Mouse (Mus musculus): ENCODE results near the gene Nt5dc3.

The Nt5dc3 gene

DNA sequence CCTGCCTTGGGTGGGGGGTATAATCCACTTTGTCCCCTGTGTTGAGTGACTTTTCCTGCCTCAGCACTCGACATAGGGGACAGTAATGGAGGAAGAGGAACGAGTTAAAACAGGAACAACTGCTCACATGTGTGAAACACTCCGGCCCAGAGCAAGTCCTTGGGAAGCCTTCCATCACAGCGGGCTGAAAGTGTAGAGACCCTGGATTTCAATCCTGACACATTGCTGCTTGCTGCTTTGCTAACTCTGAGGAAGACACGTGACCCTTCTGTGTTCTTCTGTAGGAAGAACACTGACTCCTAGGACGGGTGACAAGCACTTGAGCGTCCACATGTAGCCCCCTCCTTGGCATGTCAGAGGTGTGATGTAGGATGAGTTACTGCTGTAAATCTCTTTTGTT is 36.3 kb downstream of the Nt5dc3 start:
- no peak for DNase-seq (ENCODE audit: low spot score)

DNA sequence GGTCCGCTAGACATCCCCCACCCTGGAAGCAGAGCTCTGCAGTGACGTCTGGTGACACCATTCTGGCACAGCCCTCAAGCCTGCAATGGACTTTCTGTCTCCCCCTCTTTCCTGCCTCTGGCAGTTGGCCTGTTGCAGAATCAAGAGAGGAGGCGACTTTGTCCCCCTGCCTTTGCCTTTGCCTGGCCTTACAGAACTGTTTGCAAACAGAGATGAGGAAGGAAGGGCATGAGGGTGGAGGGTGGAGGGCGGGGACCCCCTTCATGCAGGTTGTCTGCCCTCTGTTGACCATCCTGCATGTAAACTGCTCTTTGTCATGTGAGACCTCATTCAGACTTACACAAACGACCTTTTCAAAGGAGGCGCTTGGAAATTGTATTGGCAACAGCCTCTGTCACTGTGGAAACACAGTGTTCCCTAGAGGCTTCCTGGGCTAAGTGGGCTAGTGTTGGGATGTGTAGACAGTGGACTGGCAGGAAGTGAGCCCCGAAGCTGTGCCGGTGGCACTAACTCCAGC is 40.9 kb downstream of the Nt5dc3 start:
- no peak for DNase-seq (ENCODE audit: low spot score)

DNA sequence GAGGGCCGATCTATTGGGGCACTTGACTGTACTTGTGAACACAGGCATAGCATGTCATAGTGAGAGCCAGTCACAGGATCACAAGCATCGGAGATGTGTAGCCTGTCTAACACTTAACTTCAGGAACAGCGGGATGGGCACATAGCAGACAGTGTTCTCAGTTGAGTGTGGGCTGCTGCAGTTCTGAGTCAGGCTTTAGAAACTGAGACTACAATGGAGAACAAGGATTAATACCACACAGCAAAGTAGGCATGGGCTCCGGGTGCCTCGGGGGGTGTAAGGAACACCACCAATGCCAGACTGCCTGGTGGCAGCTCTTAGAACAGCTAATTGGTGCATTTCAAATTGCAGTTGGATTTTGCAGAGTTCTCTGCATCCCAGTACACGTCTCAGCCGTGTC is 42.2 kb downstream of the Nt5dc3 start:
- DNase-seq (ENCODE audit: low spot score), result no peak

DNA sequence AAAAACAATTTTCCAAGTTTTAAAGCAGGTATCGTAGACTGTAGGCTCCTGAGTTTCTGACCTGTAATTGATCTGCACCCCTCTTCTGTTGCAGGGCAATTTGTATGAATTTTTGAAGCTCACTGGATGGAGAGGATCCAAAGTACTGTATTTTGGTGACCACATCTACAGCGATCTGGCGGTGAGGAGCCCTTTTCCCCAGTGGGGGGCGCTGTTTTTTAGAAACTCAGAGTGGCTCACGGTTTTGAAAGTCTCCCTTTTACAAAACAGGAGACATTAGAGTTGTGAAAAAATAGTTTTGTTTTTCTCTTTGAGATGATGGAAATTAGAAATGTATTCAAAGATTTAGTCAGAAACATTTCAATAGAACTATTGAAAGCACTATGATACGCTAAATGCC is 45.3 kb downstream of the Nt5dc3 start:
- no peak for DNase-seq (ENCODE audit: low spot score)

DNA sequence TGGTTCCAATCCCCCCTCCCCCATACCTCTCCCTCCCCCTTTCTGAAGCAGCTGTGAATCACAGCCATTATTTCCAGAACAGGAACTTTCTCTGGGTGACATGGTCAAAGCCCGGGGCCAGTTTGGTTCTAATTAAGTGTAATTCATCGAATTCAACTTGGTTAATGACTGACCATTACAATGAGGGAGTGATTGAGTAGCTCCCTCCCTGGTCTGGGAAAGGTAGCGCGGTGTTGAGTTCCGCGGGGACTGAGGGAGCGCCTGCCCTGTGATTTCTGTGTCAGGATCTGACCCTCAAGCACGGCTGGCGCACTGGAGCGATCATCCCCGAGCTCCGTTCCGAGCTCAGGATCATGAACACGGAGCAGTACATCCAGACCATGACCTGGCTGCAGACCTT is 46.1 kb downstream of the Nt5dc3 start:
- no peak for DNase-seq (ENCODE audit: low spot score)

DNA sequence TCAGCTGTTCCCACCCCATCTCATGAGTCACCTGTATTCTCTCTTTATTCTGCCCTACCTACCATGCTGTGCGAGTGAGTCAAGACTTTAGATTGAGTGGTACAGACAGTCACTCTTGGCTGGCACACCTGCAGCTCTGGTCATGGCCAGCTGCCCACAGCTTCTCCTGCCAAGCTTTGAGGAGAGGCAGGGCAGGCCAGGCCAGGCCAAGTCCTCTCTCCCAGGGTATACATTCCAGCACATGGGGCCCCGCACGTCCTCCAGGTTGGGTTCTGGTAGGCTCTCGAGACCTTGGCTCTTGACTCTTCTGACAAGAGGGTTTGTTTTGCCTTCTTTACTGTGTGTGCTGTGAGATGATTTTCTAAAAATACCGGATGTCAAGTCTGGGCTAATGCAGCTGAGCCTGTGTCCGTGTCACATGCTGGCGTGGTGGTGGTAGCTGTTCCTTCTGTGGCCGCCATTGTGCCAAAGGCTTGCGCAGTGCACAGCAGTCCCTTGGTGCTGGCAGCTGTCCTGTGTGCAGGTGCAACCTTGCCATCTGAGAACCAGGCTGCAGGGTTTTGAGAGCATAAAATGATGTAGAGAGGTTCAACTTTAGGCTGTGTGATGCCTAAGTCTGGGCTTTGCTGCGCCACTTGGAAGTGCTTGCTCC is 47.2 kb downstream of the Nt5dc3 start:
- DNase-seq (ENCODE audit: low spot score), result no peak

DNA sequence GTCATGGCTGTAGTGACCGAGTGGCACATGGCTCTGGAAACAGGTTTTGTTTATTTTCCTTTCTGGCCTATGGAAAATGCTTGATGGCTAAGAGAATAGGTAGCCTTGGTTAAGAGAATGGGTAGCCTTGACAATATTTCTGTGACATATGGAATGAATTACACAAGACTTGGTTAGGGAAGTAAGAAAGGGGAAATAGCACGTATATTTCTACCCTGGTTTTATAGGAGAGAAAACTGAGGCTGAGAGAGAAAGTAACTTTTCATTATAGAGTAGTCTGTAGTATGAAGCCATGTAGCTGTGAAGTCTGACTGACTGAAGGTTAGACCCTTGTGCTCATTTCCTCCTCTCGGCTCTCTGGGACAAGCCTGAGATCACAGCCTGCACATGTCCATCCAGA is 48.1 kb downstream of the Nt5dc3 start:
- DNase-seq (ENCODE audit: low spot score), result no peak

DNA sequence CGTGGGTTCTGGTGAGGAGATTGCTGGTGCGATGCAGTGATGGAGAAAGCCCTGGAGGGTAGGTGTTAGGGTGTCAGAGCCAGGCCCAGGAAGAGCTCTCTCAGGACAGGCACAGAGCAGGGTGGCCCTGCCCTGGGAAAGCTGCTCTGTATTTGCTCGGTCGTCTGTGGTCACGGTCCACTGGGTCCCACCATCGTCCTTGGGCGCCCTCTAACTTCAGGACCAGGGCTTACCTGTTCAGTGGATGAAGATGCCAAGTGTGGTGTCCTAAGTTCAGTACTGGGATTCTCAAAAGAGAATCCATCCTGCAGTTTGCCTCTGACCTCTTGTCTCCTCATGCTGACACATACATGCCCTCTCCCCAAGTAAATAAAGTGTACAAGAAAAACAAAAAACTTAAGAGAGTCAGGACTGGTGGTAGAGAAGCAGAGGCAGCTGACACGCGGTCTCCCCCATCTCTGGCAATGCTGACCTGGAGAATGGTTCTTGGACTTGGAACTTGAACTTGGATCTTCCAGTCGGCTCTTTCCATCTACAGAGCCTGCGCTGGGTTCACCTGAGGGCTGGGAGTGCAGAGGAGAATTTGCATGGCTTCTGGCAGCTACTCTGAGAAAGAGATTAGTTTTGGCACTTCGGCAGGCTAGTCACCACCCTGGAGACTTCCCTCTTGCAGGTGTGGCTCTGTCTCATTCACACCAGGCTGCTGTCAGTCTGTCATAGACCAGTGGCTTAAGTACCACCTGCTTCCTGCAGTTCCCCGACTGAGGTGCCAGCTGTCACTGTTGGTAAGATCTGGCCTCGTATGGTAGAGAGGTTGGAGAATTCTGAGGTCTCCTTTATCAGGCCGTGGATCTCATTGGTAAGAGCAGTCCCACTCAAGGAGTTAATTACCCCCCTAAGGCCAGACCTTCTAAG is 49.7 kb downstream of the Nt5dc3 start:
- no peak for DNase-seq (ENCODE audit: low spot score)

DNA sequence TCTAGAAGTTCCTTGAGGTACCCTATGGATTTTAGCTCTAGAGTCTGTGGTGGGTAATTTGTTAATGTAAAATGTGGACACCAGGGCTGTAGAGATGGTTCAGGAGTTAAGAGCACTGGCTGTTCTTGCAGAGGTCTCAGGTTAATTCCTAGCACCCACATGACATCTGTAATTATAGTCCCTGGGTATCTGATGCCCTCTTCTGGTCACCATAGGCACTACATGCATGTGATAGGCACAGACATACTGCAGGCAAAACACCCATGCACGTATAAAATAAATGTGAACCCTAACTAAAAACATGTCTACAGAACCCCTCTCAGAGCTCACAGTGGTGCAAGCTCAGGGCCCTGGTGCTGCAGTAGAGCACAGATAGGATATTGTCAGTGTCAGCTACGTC is 50.7 kb downstream of the Nt5dc3 start:
- DNase-seq (ENCODE audit: low spot score), result no peak

DNA sequence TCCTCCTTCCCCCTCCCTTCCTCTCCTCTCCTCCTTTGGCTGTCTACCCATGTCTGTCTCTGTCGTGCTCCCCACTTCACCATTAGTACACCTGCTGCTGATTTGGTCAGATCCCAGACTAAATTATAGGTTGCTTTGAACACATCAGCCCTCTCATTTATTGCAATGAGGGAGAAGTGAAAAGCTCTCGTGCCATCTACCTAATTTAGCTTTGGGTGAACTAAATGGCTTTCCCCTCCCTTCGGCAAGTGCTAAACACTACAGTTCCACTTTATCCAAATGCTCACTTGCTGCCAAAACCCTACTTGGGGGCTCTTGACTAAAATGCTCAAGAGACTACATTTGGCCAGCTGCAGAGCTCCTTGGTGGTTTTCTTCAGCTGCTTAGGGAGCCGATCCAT is 58.0 kb downstream of the Nt5dc3 start:
- DNase-seq (ENCODE audit: low spot score), result no peak

DNA sequence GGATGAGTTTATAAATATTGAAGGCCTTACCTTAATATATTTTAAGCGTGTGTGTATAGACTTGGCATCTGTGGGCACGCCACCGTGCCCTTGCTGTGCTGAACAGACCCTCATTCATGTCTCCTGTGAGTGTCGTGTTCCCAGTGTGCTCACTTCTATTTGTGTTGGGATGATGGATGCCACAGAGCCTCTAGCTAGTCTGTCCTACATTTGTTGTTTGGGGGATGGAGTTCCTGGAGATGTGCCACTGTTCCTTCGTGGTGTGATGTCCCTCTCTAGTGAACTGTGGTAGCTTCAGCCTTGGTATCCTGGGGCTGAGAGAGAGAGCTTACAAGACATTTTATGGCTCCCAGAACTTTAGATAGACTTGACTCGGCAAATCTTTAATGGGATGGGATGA is 60.0 kb downstream of the Nt5dc3 start:
- DNase-seq (ENCODE audit: low spot score), result no peak

DNA sequence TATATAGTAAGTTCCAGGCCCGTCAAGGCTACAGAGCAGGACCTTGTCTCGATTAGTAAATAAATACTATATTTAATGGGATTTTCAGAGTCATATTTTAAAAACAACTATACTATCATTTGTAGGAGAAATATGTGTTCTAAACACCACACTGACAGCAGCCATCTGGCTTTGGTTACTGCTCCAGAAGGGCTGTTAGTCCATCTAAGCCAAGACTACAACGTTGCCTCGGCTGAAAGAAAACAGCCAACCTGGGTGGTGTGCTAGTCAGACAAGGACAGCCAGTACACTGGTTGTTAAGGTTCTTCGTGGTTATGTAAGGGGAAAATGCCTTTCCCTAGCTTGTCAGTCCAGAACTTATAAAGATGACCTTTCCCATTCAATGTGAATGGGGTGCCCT is 63.9 kb downstream of the Nt5dc3 start:
- no peak for DNase-seq (ENCODE audit: low spot score)

DNA sequence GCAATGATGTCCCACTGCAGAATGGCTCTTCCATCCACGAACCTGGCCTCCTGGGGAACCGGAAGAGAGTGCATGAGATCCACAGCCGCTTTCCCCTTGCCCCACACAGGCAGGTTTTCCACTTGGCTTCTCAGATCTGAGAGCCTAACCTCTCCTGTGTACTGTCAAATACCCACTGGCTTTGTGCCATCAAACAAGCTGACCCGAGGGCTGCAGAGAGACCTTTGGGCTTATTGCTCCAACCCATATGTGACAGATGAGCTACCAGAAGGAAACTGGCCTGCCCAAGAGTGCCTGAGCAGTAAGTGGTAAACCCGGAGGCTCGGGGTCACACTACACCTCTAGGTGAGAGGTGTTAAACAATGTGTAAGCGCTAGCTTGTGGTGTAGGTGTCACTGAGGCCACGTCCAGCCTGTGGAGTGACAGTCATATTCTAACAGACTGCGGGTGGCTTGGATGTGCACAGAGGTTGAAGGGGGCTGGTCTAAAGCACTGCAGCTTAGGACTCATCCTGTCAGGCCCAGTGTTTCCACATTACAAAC is 68.2 kb downstream of the Nt5dc3 start:
- DNase-seq (ENCODE audit: low spot score), result no peak

DNA sequence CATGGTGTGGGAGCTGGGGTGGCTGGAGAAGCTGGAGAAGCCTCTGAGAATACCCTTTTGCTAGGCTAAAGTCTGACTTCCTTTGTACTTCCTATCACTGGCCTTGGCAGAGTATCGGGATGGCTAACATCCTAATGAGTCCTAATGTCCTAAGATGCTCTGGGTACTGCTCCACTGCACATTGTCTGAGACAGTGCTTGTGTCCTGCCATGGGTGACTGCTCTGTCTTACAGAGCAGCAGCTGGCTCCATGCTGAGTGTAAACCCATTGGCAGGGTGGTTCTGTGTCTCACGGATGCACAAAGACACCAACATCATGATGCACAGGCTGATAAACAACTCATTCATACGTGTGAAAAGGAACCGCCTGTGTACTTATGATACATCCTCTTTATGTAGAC is 70.3 kb downstream of the Nt5dc3 start:
- no peak for DNase-seq (ENCODE audit: low spot score)

DNA sequence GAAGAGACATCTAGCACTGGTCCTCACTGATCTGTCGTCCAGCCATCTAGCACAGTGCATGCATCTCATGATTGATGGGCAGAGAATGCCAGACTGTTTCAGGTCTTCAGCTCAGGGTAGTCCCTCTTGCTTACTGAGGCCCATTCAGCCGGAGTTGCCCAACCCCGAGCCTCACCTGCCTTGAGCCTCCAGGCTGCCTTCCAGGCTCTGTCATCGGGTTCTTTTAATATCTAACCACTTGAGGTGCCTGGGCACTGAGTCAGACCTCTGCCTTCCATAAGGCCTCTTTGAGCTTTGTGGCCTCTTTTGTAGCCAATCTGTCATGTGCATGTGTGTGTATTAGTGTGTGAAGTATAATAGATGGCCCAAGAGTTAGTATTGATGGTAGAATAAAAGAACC is 70.7 kb downstream of the Nt5dc3 start:
- no peak for DNase-seq (ENCODE audit: low spot score)

DNA sequence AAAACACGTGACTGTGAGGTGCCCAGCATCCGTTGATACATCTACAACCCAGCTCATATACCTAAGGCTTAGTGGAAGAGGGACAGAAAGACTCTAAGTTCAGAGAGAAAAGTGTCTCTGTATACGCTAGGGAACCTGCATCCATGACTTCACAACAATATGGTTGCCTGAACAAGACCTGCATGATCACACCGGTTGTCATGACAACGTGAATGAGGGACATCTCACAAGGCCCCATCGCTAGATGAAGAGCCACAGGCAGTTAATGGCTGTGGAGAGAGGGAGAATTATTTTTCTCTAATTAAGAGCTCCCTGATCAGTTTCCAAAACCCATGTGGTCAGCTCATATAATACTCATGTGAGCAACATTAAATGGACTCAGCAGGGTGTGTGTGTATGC is 73.4 kb downstream of the Nt5dc3 start:
- no peak for DNase-seq (ENCODE audit: low spot score)

DNA sequence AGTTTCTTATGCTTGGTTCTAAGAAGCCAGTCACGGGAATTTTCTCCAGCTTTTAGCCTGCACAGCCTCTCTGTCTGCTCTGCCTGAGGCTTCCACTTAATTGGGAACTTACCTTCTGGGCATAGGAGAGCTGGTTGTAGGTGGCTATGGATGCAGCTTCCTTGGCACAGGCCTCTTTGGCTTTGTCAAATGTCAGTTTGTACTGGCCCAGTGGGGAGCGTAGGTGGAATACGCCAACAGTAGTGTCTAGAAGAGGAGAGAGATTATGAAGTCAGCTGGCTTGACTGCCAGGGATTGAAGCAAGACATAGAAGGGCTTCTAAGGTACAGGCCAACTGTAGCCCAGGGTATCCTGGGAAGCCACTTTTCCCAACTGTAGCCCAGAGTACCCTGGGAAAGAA is 74.6 kb downstream of the Nt5dc3 start:
- no peak for DNase-seq (ENCODE audit: low spot score)

DNA sequence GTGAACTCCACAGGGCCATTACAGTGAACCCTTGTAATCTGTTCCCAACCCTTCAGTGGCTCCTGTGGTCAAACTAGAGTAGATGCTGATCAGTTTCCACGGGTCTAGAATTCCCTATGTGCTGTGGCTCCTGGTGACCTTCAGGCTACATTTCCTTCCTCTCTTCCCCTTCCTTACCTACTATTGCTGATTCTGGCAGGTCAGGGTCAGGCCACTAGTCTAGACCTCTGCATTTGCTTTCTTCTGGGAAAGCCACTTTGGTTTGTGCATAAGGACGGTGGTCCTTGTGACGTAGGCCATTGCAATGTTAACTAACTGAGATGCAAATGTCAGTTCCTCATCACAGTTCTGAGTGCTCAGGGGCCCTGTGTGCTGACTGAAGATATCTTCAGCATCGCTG is 81.6 kb downstream of the Nt5dc3 start:
- no peak for DNase-seq (ENCODE audit: low spot score)

DNA sequence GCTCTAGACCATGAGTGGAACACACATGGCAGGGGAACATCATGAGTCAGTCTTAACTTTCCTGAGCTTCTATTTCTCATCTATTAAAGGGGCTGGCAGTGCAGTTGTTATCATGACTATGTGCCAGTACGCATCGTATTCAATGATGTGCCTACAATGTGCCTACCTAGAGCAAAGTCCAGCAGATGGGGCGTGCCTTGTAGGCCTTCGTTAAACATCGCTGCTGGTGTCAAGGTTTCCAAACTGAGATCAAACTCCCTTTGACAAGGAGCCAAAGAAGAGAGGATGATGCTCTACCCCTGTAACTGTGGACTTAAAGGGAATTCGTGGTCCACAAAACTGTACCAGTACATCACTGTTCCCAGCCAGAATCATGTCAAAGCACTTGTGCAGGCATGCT is 83.7 kb downstream of the Nt5dc3 start:
- no peak for DNase-seq (ENCODE audit: low spot score)

DNA sequence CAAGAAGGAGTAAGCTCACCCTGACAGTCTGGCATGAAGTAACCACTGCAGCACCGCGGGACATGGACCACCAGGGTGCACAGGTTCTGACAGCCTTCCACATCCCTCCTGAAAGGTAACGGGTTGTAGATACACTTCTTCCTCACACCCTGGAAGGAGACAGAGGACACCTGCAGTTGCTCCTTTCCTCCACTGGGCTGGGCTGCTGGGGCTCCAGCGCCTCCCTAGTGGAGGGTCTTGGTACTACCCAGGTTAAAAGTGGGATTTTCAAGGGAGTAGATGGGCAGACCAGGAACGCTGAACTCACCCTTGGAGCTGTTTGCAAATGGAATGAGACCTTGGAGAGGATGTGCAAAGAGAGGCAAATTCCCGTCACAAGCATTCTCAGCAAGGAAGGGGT is 84.6 kb downstream of the Nt5dc3 start:
- no peak for DNase-seq (ENCODE audit: low spot score)

DNA sequence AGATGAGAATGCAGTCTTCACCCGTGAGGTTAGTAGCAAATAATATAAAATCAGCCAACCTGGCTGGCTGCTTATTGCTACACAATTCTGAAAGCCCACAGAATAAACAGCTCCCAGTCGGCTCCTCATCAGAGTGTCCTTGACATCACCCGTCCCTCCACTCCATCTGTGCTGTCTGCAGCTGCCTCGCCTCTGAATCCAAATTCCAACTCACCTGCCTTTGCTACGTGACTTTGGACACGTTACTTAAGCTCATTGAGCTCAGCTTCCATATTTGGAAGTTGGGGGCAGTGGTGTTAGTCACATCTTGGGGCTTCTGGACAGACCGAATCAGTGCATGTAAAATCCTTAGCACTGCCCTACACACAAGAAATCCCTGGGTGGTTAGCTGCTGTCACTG is 93.3 kb downstream of the Nt5dc3 start:
- DNase-seq (ENCODE audit: low spot score), result no peak

DNA sequence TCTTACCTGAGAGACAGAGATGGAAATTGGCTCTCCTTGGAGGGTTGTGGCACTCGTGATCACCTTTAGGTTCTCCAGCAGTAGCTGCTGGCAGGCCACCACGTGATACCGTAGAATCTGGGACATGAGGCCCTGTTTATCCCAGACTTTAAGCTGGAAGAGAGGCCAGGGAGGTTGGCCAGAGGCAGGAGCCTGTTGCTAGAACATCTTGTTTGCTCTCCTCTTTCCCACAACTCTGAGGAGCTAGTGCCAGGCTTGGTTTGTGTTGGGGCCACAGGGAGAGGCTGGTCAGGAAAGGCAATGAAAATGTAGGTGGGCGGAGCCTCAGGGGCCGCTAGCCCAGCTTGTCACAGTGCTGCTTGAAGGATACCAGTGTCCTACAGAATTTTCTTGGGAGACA is 93.8 kb downstream of the Nt5dc3 start:
- DNase-seq (ENCODE audit: low spot score), result no peak

DNA sequence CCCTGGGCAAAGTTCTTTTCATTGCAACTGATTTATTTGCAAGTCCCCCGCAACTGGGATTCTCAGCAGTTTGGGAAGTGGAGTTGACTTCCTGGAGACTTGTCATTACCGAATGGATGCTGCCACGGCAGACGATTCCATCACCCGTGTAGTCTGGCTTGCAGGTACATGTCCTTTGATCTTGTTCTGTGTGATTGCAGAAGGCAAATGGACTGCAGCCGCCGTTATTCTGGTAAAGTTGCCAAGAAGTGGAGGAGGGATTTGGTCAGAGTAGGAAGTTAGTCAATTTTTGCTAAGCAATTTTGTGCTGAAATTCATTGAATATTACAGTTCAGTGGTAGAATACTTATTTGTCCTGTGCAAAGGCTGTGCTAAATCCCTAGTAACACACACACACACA is 99.9 kb downstream of the Nt5dc3 start:
- no peak for DNase-seq (ENCODE audit: low spot score)

Measured in c-Kit-positive CD71-positive TER-119-positive erythroid progenitor cells, embryonic 14.5 days (primary cell).